Mouse (Mus musculus) liver, adult 2 months (tissue): ENCODE results near the gene Ebf1. TPM values are rescaled to one million over a fixed set of nuclear protein-coding genes. Genes with fewer than 3 reads are reported as not detected.

ENCODE experiments used
- DNase-seq: peaks from one replicate; pipeline ENCODE4 v3.0.0-alpha.2; 2011; ENCODE audit warnings: low read depth, low spot score; ENCODE audit errors: extremely low read depth
- H3K27ac ChIP-seq: fragments of 200-500 bp; replicated peaks from 2 replicates; pipeline ENCODE4 v1.5.1; 2012; ENCODE audit warnings: low read depth, mild to moderate bottlenecking, control low read depth, inconsistent platforms, low read length; ENCODE audit not compliant: insufficient read depth
- H3K27me3 ChIP-seq: fragments of 200-500 bp; 2 replicates; pipeline ENCODE4 v1.6.1; 2012; ENCODE audit warnings: mild to moderate bottlenecking, moderate library complexity, low read length, inconsistent platforms; ENCODE audit not compliant: control insufficient read depth, insufficient read depth
- H3K36me3 ChIP-seq: fragments of 200-500 bp; 2 replicates; pipeline ENCODE4 v1.6.1; 2012; ENCODE audit warnings: low read length, inconsistent platforms; ENCODE audit not compliant: control insufficient read depth, insufficient read depth
- H3K4me1 ChIP-seq: fragments of 200-500 bp; 2 replicates; pipeline ENCODE4 v1.6.1; 2011; ENCODE audit warnings: low read length; ENCODE audit not compliant: control insufficient read depth, insufficient read depth
- H3K4me3 ChIP-seq: fragments of 200-500 bp; 2 replicates; pipeline ENCODE4 v1.5.1; 2011; ENCODE audit warnings: low read depth, mild to moderate bottlenecking, control low read depth, low read length, moderate library complexity; ENCODE audit not compliant: insufficient read depth
- H3K79me2 ChIP-seq: fragments of 200-500 bp; 2 replicates; pipeline ENCODE4 v1.6.1; 2012; ENCODE audit warnings: inconsistent platforms, mild to moderate bottlenecking, low read length, moderate library complexity; ENCODE audit not compliant: control insufficient read depth, insufficient read depth
- H3K9ac ChIP-seq: fragments of 200-500 bp; 2 replicates; pipeline ENCODE4 v1.6.1; 2012; ENCODE audit warnings: low read depth, mild to moderate bottlenecking, control low read depth, inconsistent platforms, low read length
- CTCF ChIP-seq: fragments of 200-500 bp; IDR thresholded peaks from 2 replicates; pipeline ENCODE4 v1.5.1; 2011; ENCODE audit warnings: low read depth, low read length, control low read depth
- POLR2A ChIP-seq: fragments of 200-500 bp; IDR thresholded peaks from 2 replicates; pipeline ENCODE4 v1.6.1; 2011; ENCODE audit warnings: low read length, control low read depth; ENCODE audit not compliant: insufficient read depth; ENCODE audit errors: extremely low read depth
- WGBS: fragments of 180-500 bp; shearing (Covaris S2); methylation state at CpG from one replicate; pipeline ENCODE4 v1.1.7; 2018; 5-methylcytosine and 5-hydroxymethylcytosine counted together
- polyA plus RNA-seq: library from polyadenylated mRNA; depleted of rRNA; stranded (reverse); fragments of >200 nt; gene quantifications from 2 replicates; pipeline ENCODE4 v1.2.3, GENCODE M21; 2012
- total RNA-seq: library from RNA; depleted of rRNA; stranded (reverse); fragments of >200 nt; gene quantifications from 2 replicates; pipeline ENCODE4 v1.2.3, GENCODE M21; 2014

Gene Ebf1
- total and polyA plus RNA-seq, 2 experiments: 0.23 to 0.37 TPM

DNA sequence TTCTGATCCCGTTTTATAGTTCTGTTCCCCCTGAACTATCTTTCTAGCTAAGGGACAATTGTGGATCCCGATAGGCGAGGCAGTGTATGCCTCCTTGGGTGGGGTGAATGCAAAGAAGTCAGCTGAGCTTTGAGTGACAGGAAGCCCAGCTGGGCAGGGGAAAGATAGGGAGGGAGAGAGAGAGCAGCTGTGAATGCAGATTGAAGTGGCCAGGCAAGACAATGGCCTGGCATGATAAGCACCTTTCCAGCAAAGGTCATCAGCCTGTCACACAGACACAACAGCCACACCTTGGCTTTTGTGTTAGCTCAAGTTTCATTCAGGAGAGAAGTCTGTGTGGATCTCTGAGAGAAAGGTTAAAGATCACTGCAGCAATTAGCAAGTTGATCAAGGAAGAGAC is 129.6 kb downstream of the Ebf1 start:
- WGBS: 30% methylated on average over 3 of the region's 3 CpGs
- no peaks in the 10 kb centered on the region for H3K36me3 ChIP-seq
- no peak overlapping the region for H3K4me3 ChIP-seq
- TF ChIP-seq CTCF (no peak), POLR2A (no peak)
- H3K9ac ChIP-seq: no peak overlapping the region
- H3K4me1 ChIP-seq: no peaks in the 10 kb centered on the region
- DNase-seq: no peak
- H3K27me3 ChIP-seq: no peaks in the 10 kb centered on the region
- no peak overlapping the region for H3K27ac ChIP-seq
- H3K79me2 ChIP-seq: no peaks in the 10 kb centered on the region

DNA sequence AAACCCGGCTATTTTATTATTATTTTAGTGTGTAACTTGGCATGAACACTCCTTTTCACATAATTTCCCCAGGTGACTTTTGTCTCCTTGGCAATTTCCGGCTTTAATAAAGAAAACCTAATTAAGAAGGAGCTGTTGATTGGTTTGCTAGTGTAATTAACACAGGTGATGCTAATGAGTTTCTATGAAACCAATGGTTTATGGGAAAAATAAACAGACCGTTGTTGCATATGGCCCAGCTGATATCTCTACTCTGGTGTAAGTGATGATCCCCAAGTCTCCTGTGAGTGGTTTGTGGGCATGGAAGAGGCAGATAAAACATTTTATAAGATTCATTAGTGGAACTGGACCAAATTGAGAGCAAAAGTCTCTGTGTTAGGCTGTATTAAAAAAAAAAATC is 132.2 kb downstream of the Ebf1 start:
- Histone ChIP-seq H3K27ac (no peak overlapping the region), H3K9ac (no peak overlapping the region), H3K4me1 (no peaks in the 10 kb centered on the region), H3K36me3 (no peaks in the 10 kb centered on the region), H3K4me3 (no peak overlapping the region), H3K79me2 (no peaks in the 10 kb centered on the region), H3K27me3 (no peaks in the 10 kb centered on the region)
- WGBS: 86% methylated on average over 3 of the region's 3 CpGs
- no peak for DNase-seq
- TF ChIP-seq CTCF (no peak), POLR2A (no peak)

DNA sequence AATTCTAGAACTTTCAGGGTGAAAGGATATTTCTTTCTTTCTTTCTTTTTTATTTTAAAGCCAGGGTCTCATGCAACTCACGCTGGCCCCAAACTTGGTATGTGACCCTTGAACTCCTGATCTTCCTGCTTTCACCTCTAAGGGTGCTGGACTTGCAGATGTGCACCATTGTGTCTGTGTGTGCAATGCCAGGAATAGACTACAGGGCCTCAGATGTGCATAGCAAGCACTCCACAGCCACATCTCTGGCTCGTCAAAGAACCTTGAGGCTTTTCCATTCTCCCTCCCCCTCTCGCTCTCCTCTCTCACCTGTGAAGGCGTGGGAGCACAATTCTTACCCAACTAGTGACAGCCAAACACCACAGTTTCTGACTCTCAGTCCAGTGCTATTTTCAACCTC is 137.2 kb downstream of the Ebf1 start:
- Histone ChIP-seq H3K27me3 (0 out of 2 replicates have a peak, but pooled peaks cover 3% of the 10 kb centered on the region), H3K9ac (no peak overlapping the region), H3K4me1 (no peaks in the 10 kb centered on the region), H3K27ac (no peak overlapping the region), H3K36me3 (no peaks in the 10 kb centered on the region), H3K79me2 (no peaks in the 10 kb centered on the region), H3K4me3 (no peak overlapping the region)
- no peak for DNase-seq
- WGBS: 69% methylated on average over 4 of the region's 4 CpGs
- TF ChIP-seq POLR2A: no peak
- TF ChIP-seq CTCF: no peak

DNA sequence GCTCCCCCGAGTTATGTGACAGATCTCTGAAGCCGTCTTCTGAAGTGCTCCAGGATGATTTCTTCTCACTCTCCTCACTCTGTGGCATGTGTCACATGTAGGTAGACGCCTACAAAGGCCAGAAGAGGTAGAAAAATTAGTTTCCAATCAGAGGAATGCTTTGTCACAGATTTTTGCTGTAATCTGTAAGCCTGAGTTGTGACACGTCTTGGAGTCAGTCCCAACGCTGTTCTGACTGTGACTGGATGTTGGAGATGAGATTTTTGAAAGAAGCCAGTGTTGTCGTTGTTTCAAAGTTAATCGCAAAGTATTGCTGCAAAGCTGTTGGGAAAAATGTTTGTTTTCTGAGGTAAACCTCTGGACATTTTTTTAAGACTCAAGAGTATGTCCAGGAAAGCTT is 139.2 kb downstream of the Ebf1 start:
- H3K36me3 ChIP-seq: no peaks in the 10 kb centered on the region

DNA sequence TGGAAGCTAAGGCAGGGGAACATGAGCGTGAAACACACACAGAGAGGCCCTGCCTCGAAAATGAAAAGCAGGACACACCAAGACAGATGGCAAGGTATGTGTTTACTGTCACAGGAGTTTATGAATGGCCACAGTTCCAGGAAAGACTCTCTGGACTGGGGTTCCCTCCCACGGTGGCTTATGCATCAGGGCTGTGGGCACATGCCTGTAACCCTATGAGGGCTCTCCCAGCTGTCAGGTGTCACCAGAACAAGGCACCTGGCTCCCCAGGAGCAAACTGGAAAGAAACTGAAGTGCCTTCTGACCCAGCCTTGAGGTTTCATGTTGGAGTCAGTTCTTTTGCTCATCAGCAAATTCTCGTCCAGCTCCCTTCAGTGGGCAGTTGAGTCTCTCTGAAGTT is 141.7 kb downstream of the Ebf1 start:
- TF ChIP-seq CTCF (no peak), POLR2A (no peak)
- H3K27me3 ChIP-seq: 0 out of 2 replicates have a peak, but pooled peaks cover 7% of the 10 kb centered on the region
- WGBS: 73% methylated on average over 4 of the region's 4 CpGs
- no peak overlapping the region for H3K9ac ChIP-seq
- H3K4me3 ChIP-seq: no peak overlapping the region
- no peaks in the 10 kb centered on the region for H3K79me2 ChIP-seq
- no peak overlapping the region for H3K27ac ChIP-seq
- no peaks in the 10 kb centered on the region for H3K4me1 ChIP-seq
- DNase-seq: no peak
- H3K36me3 ChIP-seq: no peaks in the 10 kb centered on the region

More for the DNA sequence above, 139.2 kb downstream of the Ebf1 start:
- no peak for DNase-seq
- no peak overlapping the region for H3K27ac ChIP-seq
- no peak overlapping the region for H3K9ac ChIP-seq
- no peak overlapping the region for H3K4me3 ChIP-seq
- 0 out of 2 replicates have a peak, but pooled peaks cover 5% of the 10 kb centered on the region for H3K27me3 ChIP-seq
- WGBS: 83% methylated on average over 7 of the region's 7 CpGs
- no peaks in the 10 kb centered on the region for H3K79me2 ChIP-seq
- no peaks in the 10 kb centered on the region for H3K4me1 ChIP-seq
- TF ChIP-seq POLR2A: no peak
- no peak for TF ChIP-seq CTCF

DNA sequence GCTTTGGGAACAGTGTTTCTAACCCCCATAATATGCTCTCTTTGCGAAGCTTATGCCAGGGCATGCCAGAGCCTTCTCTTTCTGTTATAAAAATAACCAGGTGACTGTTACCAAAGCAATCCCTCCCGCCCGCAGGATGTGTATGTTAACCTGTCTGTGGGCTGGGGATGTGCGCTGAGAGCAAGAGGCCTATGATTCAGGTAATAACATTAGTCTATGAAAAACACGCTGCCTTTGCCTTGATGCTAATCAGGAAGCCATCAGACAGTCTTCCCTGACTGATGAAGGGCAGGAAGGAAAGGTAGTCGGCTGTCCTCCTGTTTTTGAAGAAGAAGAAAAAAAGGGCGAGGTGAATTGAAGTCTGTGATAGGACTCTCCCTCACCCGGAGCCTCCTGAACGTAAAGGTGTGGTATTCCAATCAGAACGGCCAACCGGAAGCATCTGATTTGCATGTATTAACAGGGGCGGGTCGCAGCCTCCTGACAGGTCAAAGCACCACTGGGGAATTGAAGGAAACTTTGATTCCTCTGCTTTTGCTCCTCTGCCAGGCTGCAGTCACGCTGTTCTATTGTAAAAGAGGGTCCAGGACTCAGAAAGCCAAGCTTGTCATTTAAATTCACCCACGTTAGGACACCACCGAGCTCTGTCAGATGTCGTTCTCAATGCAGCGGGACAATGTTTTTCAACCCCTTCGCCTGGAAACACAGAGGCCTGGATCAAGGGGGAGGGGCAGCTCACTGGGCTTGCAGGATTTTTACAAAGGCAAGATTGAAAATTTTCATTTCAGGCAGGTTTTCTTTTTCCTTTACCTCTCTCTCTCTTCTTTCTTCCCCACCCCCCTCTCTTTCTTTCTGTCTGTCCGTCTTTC is 144.2 kb downstream of the Ebf1 start:
- no peak for TF ChIP-seq CTCF
- TF ChIP-seq POLR2A: no peak
- no peaks in the 10 kb centered on the region for H3K79me2 ChIP-seq
- H3K27me3 ChIP-seq: 0 out of 2 replicates have a peak, but pooled peaks cover 4% of the 10 kb centered on the region
- WGBS: 20% methylated on average over 20 of the region's 20 CpGs
- no peaks in the 10 kb centered on the region for H3K4me1 ChIP-seq
- no peak overlapping the region for H3K4me3 ChIP-seq
- no peak for DNase-seq
- no peak overlapping the region for H3K27ac ChIP-seq
- no peaks in the 10 kb centered on the region for H3K36me3 ChIP-seq
- no peak overlapping the region for H3K9ac ChIP-seq
